Mouse (Mus musculus) brown adipose tissue, adult 24 weeks (tissue): ENCODE data around the gene Ifitm5. TPM values are rescaled to one million over a fixed set of nuclear protein-coding genes. Genes with fewer than 3 reads are reported as not detected.

Experiments
- H3K27ac ChIP-seq: fragments of 200-500 bp; replicated peaks from 2 replicates; pipeline ENCODE4 v1.5.1; 2012; ENCODE audit warnings: low read depth, mild to moderate bottlenecking, low read length
- H3K4me1 ChIP-seq: fragments of 200-500 bp; 2 replicates; pipeline ENCODE4 v1.6.1; 2012; ENCODE audit warnings: low read length, mixed read lengths; ENCODE audit not compliant: control insufficient read depth, insufficient read depth, insufficient read length
- H3K4me3 ChIP-seq: fragments of 200-500 bp; 2 replicates; pipeline ENCODE4 v1.5.1; 2012; ENCODE audit warnings: low read depth, mild to moderate bottlenecking, low read length, moderate library complexity; ENCODE audit not compliant: insufficient read depth
- polyA plus RNA-seq: library from polyadenylated mRNA; stranded (reverse); fragments of >200 nt; gene quantifications from 2 replicates; pipeline ENCODE4 v1.2.4, GENCODE M21; 2012; ENCODE audit not compliant: missing spikeins, insufficient read depth, insufficient read length

Ifitm5 gene
- polyA plus RNA-seq, 1 experiment, result not detected

GRCm38 (mm10) chr7:140938896-140939295 lies 11.2 kb downstream of the Ifitm5 start:
- H3K4me3 ChIP-seq, result no peak overlapping the region
- H3K27ac ChIP-seq, result no peak overlapping the region
- H3K4me1 ChIP-seq, result peaks cover 12% of the 10 kb centered on the region; the same call in 1 of the 2 replicates

DNA sequence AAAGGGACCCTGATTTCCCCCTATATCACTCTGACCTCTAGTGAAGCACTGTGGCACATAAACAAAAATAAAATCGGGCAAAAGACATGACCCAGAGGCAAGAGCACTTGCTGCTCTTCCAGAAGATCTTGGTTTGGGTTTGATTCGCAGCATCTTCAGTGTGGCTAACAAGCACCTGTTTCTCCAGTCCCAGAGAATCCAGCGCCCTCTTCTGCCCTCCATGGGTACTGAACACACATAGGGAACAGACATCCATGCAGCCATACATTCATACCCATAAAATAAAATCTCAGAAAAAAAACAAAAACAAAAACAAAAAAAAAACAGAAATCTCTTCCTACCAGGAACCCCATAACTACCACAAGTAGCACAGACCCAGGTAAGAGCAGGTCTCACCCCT lies 11.7 kb downstream of the Ifitm5 start:
- Histone ChIP-seq H3K4me3 (no peak overlapping the region), H3K4me1 (peaks cover 12% of the 10 kb centered on the region; the same call in 1 of the 2 replicates), H3K27ac (no peak overlapping the region)

- no peak overlapping the region for H3K27ac ChIP-seq
- H3K4me3 ChIP-seq, result no peak overlapping the region
These were observed 22.9 kb downstream of the Ifitm5 start for GRCm38 (mm10) chr7:140927181-140927580.

DNA sequence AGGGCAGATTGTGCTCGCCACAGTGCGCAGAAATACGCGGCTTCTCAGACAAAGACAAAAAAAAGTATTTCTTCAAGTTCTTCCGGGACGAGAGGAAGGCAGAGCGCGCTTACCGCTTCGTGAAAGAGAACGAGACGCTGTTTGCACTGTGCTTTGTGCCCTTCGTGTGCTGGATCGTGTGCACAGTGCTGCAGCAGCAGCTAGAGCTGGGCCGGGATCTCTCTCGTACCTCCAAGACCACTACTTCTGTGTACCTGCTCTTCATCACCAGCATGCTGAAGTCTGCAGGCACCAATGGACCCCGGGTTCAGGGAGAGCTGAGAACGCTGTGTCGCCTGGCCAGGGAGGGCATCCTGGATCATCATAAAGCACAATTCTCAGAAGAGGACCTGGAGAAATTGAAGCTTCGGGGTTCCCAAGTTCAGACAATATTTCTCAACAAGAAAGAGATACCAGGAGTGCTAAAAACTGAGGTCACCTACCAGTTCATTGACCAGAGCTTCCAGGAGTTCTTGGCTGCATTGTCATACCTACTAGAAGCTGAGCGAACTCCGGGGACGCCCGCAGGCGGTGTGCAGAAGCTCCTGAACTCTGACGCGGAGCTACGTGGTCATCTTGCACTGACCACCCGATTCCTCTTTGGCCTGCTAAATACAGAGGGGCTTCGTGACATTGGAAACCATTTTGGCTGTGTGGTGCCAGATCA lies 26.9 kb downstream of the Ifitm5 start:
- Histone ChIP-seq H3K4me1 (no peaks in the 10 kb centered on the region), H3K4me3 (peak overlapping the region; percentile 46), H3K27ac (no peak overlapping the region)

More at GRCm38 (mm10) chr7:140927181-140927580, 22.9 kb downstream of the Ifitm5 start:
- no peaks in the 10 kb centered on the region for H3K4me1 ChIP-seq

- H3K4me1 ChIP-seq, result no peaks in the 10 kb centered on the region
- peak overlapping the region; percentile 46 for H3K4me3 ChIP-seq
- H3K27ac ChIP-seq, result no peak overlapping the region
These were observed 27.6 kb downstream of the Ifitm5 start for GRCm38 (mm10) chr7:140922398-140923069.

GRCm38 (mm10) chr7:140921225-140921975 lies 28.7 kb downstream of the Ifitm5 start:
- H3K4me3 ChIP-seq, result no peak overlapping the region
- H3K27ac ChIP-seq, result no peak overlapping the region
- H3K4me1 ChIP-seq, result no peaks in the 10 kb centered on the region

GRCm38 (mm10) chr7:140920418-140921029 lies 29.6 kb downstream of the Ifitm5 start, which contains the start of gene Nlrp6:
Nlrp6 (plus strand) TSS chr7:140920902.
- no peak within 1 kb of the TSS for H3K4me3 ChIP-seq

GRCm38 (mm10) chr7:140919911-140920310 lies 30.2 kb downstream of the Ifitm5 start:
- no peak overlapping the region for H3K4me3 ChIP-seq
- no peaks in the 10 kb centered on the region for H3K4me1 ChIP-seq
- H3K27ac ChIP-seq, result no peak overlapping the region

More at GRCm38 (mm10) chr7:140920418-140921029, 29.6 kb downstream of the Ifitm5 start, which contains the start of gene Nlrp6:
- H3K4me1 ChIP-seq, result no peaks in the 10 kb centered on the region
- no peak within 1 kb of the TSS for H3K27ac ChIP-seq

GRCm38 (mm10) chr7:140914031-140914690 lies 35.9 kb downstream of the Ifitm5 start:
- no peak overlapping the region for H3K4me3 ChIP-seq
- H3K27ac ChIP-seq, result no peak overlapping the region
- no peaks in the 10 kb centered on the region for H3K4me1 ChIP-seq

- Histone ChIP-seq H3K4me3 (no peak overlapping the region), H3K27ac (no peak overlapping the region), H3K4me1 (no peaks in the 10 kb centered on the region)
These were observed 37.1 kb downstream of the Ifitm5 start for GRCm38 (mm10) chr7:140912846-140913482.

GRCm38 (mm10) chr7:140912293-140912692 lies 37.8 kb downstream of the Ifitm5 start:
- Histone ChIP-seq H3K27ac (no peak overlapping the region), H3K4me1 (no peaks in the 10 kb centered on the region), H3K4me3 (no peak overlapping the region)

GRCm38 (mm10) chr7:140908634-140909107 lies 41.4 kb downstream of the Ifitm5 start:
- no peaks in the 10 kb centered on the region for H3K4me1 ChIP-seq
- no peak overlapping the region for H3K27ac ChIP-seq
- peak overlapping the region; percentile 48 for H3K4me3 ChIP-seq

- H3K27ac ChIP-seq, result no peak overlapping the region
- H3K4me3 ChIP-seq, result no peak overlapping the region
- H3K4me1 ChIP-seq, result no peaks in the 10 kb centered on the region
These were observed 41.9 kb downstream of the Ifitm5 start for GRCm38 (mm10) chr7:140908181-140908580.

DNA sequence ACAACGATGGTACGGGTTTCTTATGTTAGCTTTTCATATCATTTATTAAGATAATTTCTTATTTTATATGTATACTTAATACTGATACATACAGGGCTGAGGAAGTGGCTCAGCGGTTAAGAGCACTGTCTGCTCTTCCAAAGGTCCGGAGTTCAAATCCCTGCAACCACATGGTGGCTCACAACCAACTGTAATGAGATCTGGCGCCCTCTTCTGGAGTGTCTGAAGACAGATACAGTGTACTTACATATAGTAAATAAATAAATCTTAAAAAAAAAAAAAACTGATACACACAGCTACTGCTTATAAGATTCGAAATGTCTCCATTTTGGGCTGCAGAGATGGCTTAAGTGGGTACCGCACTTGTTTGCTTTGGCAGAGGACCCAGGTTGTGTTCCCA lies 42.4 kb downstream of the Ifitm5 start:
- H3K4me3 ChIP-seq, result no peak overlapping the region
- H3K4me1 ChIP-seq, result no peaks in the 10 kb centered on the region
- no peak overlapping the region for H3K27ac ChIP-seq
